Mouse (Mus musculus) liver, postnatal 0 days (tissue): ENCODE data around the gene Tmem53.

ENCODE experiments used
- CTCF ChIP-seq: sonication (generic); IDR thresholded peaks from 2 replicates; pipeline ENCODE4 v1.5.1; 2016; ENCODE audit warnings: antibody characterized with exemption, low read depth
- EP300 ChIP-seq: IDR thresholded peaks from 2 replicates; pipeline ENCODE4 v1.6.1; 2016; ENCODE audit warnings: antibody characterized with exemption, low read depth, mild to moderate bottlenecking

- TF ChIP-seq CTCF, result no peak
- TF ChIP-seq EP300, result no peak
Measured at GRCm38 (mm10) chr4:117254017-117254627, 2.4 kb downstream of the Tmem53 start.
